Mouse (Mus musculus) lung, postnatal 0 days (tissue): Measurements from ENCODE around the gene Suds3. TPM values are rescaled to one million over a fixed set of nuclear protein-coding genes. Genes with fewer than 3 reads are reported as not detected.
A peak's percentile ranks its signal among the peaks of the same experiment; 100 is the strongest.

ENCODE experiments used
- ATAC-seq: fragments of 200-750 bp; cut with Nextera tagmentation; 2 replicates; pipeline ENCODE4 v1.8.0; 2017; ENCODE audit warnings: moderate library complexity
- DNase-seq: peaks from one replicate; pipeline ENCODE4 v3.0.0-alpha.2; 2016; ENCODE audit warnings: low spot score
- H3K27ac ChIP-seq: fragments of 300-500 bp; sonication (generic); 2 replicates; pipeline ENCODE4 v1.5.1; 2014; ENCODE audit warnings: antibody characterized with exemption, mild to moderate bottlenecking, low read length, mixed read lengths
- H3K27me3 ChIP-seq: fragments of 300-500 bp; sonication (generic); replicated peaks from 2 replicates; pipeline ENCODE4 v1.6.1; 2014; ENCODE audit warnings: low read length, mixed read lengths; ENCODE audit not compliant: insufficient read depth
- H3K36me3 ChIP-seq: fragments of 300-500 bp; sonication (generic); 2 replicates; pipeline ENCODE4 v1.6.1; 2014; ENCODE audit warnings: low read length, mixed read lengths; ENCODE audit not compliant: insufficient read depth
- H3K4me1 ChIP-seq: fragments of 300-500 bp; sonication (generic); 2 replicates; pipeline ENCODE4 v1.6.1; 2014; ENCODE audit warnings: antibody characterized with exemption, low read depth, low read length, mixed read lengths; ENCODE audit not compliant: insufficient read depth
- H3K4me2 ChIP-seq: fragments of 300-500 bp; sonication (generic); replicated peaks from 2 replicates; pipeline ENCODE4 v1.6.1; 2014; ENCODE audit warnings: low read depth, mild to moderate bottlenecking, low read length, moderate library complexity, mixed read lengths
- H3K4me3 ChIP-seq: fragments of 300-500 bp; sonication (generic); 2 replicates; pipeline ENCODE4 v1.5.1; 2014; ENCODE audit warnings: low read depth, low read length
- H3K9ac ChIP-seq: fragments of 300-500 bp; sonication (generic); replicated peaks from 2 replicates; pipeline ENCODE4 v1.6.1; 2014; ENCODE audit warnings: low read depth, mild to moderate bottlenecking
- H3K9me3 ChIP-seq: fragments of 300-500 bp; sonication (generic); 2 replicates; pipeline ENCODE4 v1.6.1; 2016; ENCODE audit warnings: low read length, mixed read lengths
- CTCF ChIP-seq: IDR thresholded peaks from 2 replicates; pipeline ENCODE4 v1.5.1; 2016; ENCODE audit warnings: antibody characterized with exemption, mild to moderate bottlenecking
- EP300 ChIP-seq: IDR thresholded peaks from 2 replicates; pipeline ENCODE4 v1.6.1; 2016; ENCODE audit warnings: antibody characterized with exemption, mild to moderate bottlenecking, control low read depth
- WGBS: fragments of 180-500 bp; shearing (Covaris S2); extraction: QIAGEN DNeasy Blood & Tissue Kit; methylation state at CpG from one replicate; pipeline ENCODE4 v1.1.7; 2014; 5-methylcytosine and 5-hydroxymethylcytosine counted together
- polyA plus RNA-seq: library from polyadenylated mRNA; unstranded; fragments of >200 nt; fragmentation: Nextera tagmentation; extraction: Ambion mirVana; gene quantifications from 2 replicates; pipeline ENCODE4 v1.2.1, GENCODE M21; 2015

The Suds3 gene
- 47.1 and 57.8 TPM in 2 replicates for polyA plus RNA-seq

DNA sequence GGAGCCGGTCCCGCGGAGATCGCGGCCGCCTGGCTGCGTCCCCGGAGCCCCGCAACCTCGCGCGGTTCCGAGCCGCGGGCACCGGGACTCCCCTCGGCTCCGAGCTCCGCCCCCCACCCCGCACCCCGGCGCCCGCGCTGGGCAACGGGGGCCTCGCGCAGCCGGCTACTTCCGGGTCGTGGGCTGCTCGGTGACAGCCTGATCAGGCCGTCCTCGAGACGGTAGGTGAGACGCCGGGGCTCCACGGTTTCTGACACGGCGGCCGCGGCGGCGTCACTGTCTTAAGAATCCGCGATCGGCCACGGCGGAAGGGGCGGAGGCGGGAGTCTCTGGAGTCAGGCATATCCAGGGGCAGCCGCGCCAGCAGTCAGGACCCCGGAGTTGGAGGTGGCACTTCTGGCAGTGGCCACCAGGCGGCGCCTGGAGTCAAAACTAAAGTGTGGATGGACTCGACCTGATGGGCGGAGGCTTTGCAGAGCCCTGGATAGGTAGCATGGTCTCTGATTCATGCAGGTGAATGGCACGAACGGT, at the start of gene Suds3:
Gene Suds3, minus strand, starts transcription at position 278 of the 531 bp plus-strand sequence.
- 0 out of 2 replicates have a peak, but pooled peaks cover 5% of the 10 kb centered on the region for H3K36me3 ChIP-seq
- peak within 1 kb of the TSS; percentile 81 for H3K9ac ChIP-seq
- H3K27ac ChIP-seq, result peak within 1 kb of the TSS; percentile 91
- DNase-seq (peak; percentile 92), ATAC-seq (peak; percentile 75)
- TF ChIP-seq EP300 (0 out of 2 replicates have a peak, but pooled peaks have one; percentile 39), CTCF (peak; percentile 96)
- no peaks in the 10 kb centered on the region for H3K27me3 ChIP-seq
- H3K4me1 ChIP-seq, result peaks cover 3% of the 10 kb centered on the region; the same call in 1 of the 2 replicates
- WGBS, result 3% methylated on average over 58 of the region's 59 CpGs
- H3K9me3 ChIP-seq, result no peaks in the 10 kb centered on the region
- peak within 1 kb of the TSS; percentile 68 for H3K4me2 ChIP-seq
- peak within 1 kb of the TSS; percentile 98 for H3K4me3 ChIP-seq

DNA sequence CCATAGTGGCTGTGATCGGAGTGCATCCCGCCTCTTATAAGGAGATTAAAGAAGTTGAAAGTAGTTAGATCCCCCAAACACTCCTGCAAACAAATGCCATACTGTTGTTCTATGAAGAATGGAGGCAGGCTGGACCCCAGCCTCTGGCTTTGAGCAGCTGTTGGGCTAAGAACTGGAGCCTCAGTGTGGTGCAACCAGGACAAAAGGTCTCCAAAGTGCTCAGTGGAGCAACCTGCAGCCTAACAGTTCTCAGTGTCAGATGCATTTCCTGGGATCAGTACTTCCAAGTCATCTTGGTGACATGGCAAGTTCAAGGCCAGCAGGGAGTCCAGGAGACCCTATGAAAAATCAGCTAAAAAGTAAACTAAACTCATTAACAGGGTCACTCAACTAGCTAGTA, 49.0 kb upstream of the Suds3 start:
- Histone ChIP-seq H3K27me3 (no peaks in the 10 kb centered on the region), H3K4me2 (no peak overlapping the region), H3K4me3 (no peak overlapping the region), H3K9me3 (no peaks in the 10 kb centered on the region), H3K27ac (no peak overlapping the region), H3K36me3 (no peaks in the 10 kb centered on the region), H3K4me1 (no peaks in the 10 kb centered on the region), H3K9ac (no peak overlapping the region)
- TF ChIP-seq CTCF, result no peak
- no peak for TF ChIP-seq EP300
- DNase-seq, result no peak
- 91% methylated on average over 2 of the region's 2 CpGs for WGBS
- no peak for ATAC-seq

DNA sequence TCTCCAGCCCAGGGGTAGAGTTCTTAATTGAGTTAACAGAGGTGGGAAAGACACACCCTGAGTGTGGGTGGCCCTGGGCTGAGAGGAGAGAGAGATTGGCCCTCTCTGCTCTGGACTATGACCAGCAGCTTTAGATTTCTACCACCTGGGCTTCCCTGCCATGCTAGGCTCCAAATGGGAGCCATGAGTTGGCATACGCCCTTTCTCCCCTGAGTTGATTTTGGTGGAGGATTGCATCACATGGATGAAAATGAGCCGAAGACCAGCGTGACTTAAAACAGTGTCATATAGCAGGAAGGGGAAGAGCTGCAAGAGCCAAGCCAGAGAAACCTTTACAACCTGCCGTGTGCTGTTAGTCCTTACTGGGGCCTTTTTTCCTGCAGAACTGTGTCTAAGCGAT, 48.6 kb upstream of the Suds3 start:
- 87% methylated on average over 5 of the region's 5 CpGs for WGBS
- ATAC-seq, result no peak

DNA sequence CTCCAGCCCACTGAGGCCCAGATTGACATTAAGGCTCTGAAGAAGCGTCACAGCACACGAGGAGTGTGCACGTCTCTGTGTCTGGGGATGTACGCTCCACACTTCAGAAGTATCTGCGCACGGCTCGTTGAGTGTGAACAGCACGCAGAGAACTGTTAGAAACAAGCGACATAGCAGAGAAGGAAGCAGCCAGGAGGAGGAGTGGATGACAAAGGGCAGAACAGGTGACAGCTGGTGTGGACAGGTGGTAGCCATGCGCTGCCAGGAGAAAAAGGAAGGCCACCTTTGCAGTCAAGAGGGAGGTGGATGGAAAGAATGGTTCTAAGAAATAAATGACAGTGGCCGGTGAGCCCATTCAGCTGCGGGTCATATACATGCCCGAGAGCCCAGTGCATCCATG, 47.9 kb upstream of the Suds3 start:
- TF ChIP-seq EP300 (no peak), CTCF (no peak)
- 94% methylated on average over 13 of the region's 13 CpGs for WGBS
- no peak for ATAC-seq

More for the DNA sequence above, 48.6 kb upstream of the Suds3 start:
- Histone ChIP-seq H3K27ac (no peak overlapping the region), H3K4me3 (no peak overlapping the region), H3K4me1 (no peaks in the 10 kb centered on the region), H3K9me3 (no peaks in the 10 kb centered on the region), H3K36me3 (no peaks in the 10 kb centered on the region), H3K27me3 (no peaks in the 10 kb centered on the region), H3K4me2 (no peak overlapping the region), H3K9ac (no peak overlapping the region)
- DNase-seq, result no peak
- TF ChIP-seq CTCF (no peak), EP300 (no peak)

DNA sequence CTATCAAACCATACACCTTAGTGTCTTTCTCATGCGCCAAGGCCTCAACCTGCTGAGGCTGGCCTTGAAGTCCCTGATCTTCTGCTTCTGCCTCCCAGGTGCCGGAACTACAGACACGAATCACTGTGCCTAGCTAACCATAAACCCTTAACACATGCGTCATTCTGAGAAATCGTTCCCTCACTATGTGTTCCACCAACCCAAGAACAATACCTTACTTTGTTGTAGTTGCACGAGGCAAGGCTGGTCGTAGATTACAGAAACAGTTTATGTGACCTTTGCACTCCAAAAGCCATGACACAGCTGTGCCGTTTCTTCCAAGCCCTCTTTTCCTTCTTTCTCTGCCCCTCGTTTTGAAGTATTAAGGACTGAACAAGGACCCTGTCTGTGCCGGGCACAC, 44.6 kb upstream of the Suds3 start:
- no peaks in the 10 kb centered on the region for H3K4me1 ChIP-seq
- H3K9me3 ChIP-seq, result no peaks in the 10 kb centered on the region
- no peak overlapping the region for H3K9ac ChIP-seq
- no peaks in the 10 kb centered on the region for H3K27me3 ChIP-seq
- no peak overlapping the region for H3K4me2 ChIP-seq
- H3K4me3 ChIP-seq, result no peak overlapping the region
- TF ChIP-seq EP300, result no peak
- TF ChIP-seq CTCF, result no peak
- no peaks in the 10 kb centered on the region for H3K36me3 ChIP-seq
- DNase-seq, result no peak
- no peak for ATAC-seq
- H3K27ac ChIP-seq, result no peak overlapping the region
- WGBS, result 34% methylated on average over 10 of the region's 10 CpGs

More for the DNA sequence above, 47.9 kb upstream of the Suds3 start:
- no peak for DNase-seq
- no peaks in the 10 kb centered on the region for H3K4me1 ChIP-seq
- no peak overlapping the region for H3K4me2 ChIP-seq
- H3K36me3 ChIP-seq, result no peaks in the 10 kb centered on the region
- no peak overlapping the region for H3K9ac ChIP-seq
- no peaks in the 10 kb centered on the region for H3K27me3 ChIP-seq
- H3K4me3 ChIP-seq, result no peak overlapping the region
- H3K9me3 ChIP-seq, result no peaks in the 10 kb centered on the region
- H3K27ac ChIP-seq, result no peak overlapping the region

DNA sequence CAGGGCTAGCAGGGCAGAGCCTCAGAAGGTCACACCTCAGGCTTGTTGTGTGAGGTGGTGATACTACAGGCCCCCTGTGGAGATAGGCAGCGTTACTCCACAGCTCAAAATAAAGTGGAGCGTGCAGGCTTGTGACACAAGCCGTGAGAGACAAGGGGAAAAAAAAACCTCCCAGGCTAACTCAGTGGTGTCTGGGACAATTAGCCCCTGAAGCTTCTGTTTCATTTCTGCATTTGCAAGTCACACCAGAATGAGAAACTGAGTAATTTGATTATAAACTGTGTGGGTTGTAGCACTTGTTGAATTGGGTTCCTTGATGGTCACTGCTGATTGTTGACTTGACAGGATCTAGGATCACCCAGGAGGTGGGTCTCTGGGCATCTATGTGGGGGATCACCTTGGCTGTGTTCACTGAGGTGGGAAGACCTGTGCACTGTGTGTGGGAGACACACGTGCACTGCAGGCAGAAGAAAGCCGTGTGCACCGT, 43.9 kb upstream of the Suds3 start:
- H3K27ac ChIP-seq, result no peak overlapping the region
- H3K9ac ChIP-seq, result no peak overlapping the region
- no peaks in the 10 kb centered on the region for H3K36me3 ChIP-seq
- no peak for DNase-seq
- H3K4me3 ChIP-seq, result no peak overlapping the region
- H3K9me3 ChIP-seq, result no peaks in the 10 kb centered on the region
- TF ChIP-seq CTCF, result no peak
- TF ChIP-seq EP300, result no peak
- no peak overlapping the region for H3K4me2 ChIP-seq
- H3K4me1 ChIP-seq, result no peaks in the 10 kb centered on the region
- ATAC-seq, result no peak
- H3K27me3 ChIP-seq, result no peaks in the 10 kb centered on the region
- 51% methylated on average over 6 of the region's 6 CpGs for WGBS
